In genomic region chr5:93265164-93265800, GRCm38 (mm10) we compare ENCODE assay signal across 10 mouse cellular contexts. TPM values are rescaled to one million over a fixed set of nuclear protein-coding genes. Genes with fewer than 3 reads are reported as not detected.
DNase-seq lines count a peak whose midpoint lies in the region; ATAC-seq and TF ChIP-seq lines count a peak whose summit lies in the region.
"Had no signal": no experiment of that assay in that cellular context is flagged by ENCODE, and none has a peak within 500 bp of the region (broad histone marks: within the 10 kb centered on the region; RNA-seq: fewer than 3 reads in every experiment).

No protein-coding gene starts in this region.

- no peaks in the 10 kb centered on the region; the same call in 1 of the 2 replicates for H3K4me1 ChIP-seq in heart, adult 2 months (ENCODE audit: control insufficient read depth, insufficient read depth, low read length)
- peaks cover 28% of the 10 kb centered on the region for H3K4me1 ChIP-seq in heart, embryonic 12.5 days (replicated peaks)
- peaks cover 23% of the 10 kb centered on the region for H3K4me1 ChIP-seq in heart, embryonic 15.5 days (replicated peaks)
- H3K4me1 ChIP-seq in lung, postnatal 0 days (ENCODE audit: insufficient read depth, low read depth, low read length): 0 out of 2 replicates have a peak, but pooled peaks cover 3% of the 10 kb centered on the region
- H3K4me1 ChIP-seq in hindbrain, embryonic 10.5 days (replicated peaks): peaks cover 22% of the 10 kb centered on the region

- no peak overlapping the region for H3K9ac ChIP-seq in heart, adult 2 months (ENCODE audit: low read depth, low read length)
- H3K9ac ChIP-seq in heart, embryonic 12.5 days: no peak overlapping the region
- H3K9ac ChIP-seq in heart, embryonic 15.5 days: no peak overlapping the region
- H3K9ac ChIP-seq in lung, postnatal 0 days (replicated peaks; ENCODE audit: low read depth): no peak overlapping the region
- H3K9ac ChIP-seq: hindbrain, embryonic 15.5 days had no signal

- H3K27me3 ChIP-seq in heart, adult 2 months (ENCODE audit: control insufficient read depth, insufficient read depth, low read length): no peaks in the 10 kb centered on the region
- no peaks in the 10 kb centered on the region for H3K27me3 ChIP-seq in heart, embryonic 12.5 days (replicated peaks)
- H3K27me3 ChIP-seq in heart, embryonic 15.5 days: no peaks in the 10 kb centered on the region
- H3K27me3 ChIP-seq in lung, postnatal 0 days (replicated peaks; ENCODE audit: insufficient read depth, low read length): no peaks in the 10 kb centered on the region
- H3K27me3 ChIP-seq in hindbrain, embryonic 10.5 days (ENCODE audit: insufficient read depth, poor library complexity, severe bottlenecking): no peaks in the 10 kb centered on the region
- H3K27me3 ChIP-seq: hindbrain, embryonic 15.5 days had no signal

- DNase-seq in heart, adult 2 months: peak in 1 of 2 experiments; percentile 20
- peak; percentile 36 for DNase-seq in 416B (ENCODE audit: low read depth)
- DNase-seq in lung, postnatal 0 days (ENCODE audit: low spot score): no peak
- no peak for DNase-seq in hindbrain, embryonic 10.5 days (ENCODE audit: low spot score)
- no peak for DNase-seq in urinary bladder, postnatal 36 days (ENCODE audit: low spot score in 2 of 2)

- TF ChIP-seq POLR2A in heart, adult 2 months (IDR thresholded peaks at IDR 0.05; ENCODE audit: insufficient read depth, low read depth, low read length): no peak

- H3K9me3 ChIP-seq in heart, embryonic 12.5 days (replicated peaks): no peaks in the 10 kb centered on the region
- H3K9me3 ChIP-seq in heart, embryonic 15.5 days (replicated peaks): no peaks in the 10 kb centered on the region
- H3K9me3 ChIP-seq in lung, postnatal 0 days (ENCODE audit: low read length): no peaks in the 10 kb centered on the region
- no peaks in the 10 kb centered on the region for H3K9me3 ChIP-seq in hindbrain, embryonic 10.5 days
- H3K9me3 ChIP-seq: hindbrain, embryonic 15.5 days had no signal

- H3K4me2 ChIP-seq in heart, embryonic 12.5 days: no peak overlapping the region
- H3K4me2 ChIP-seq in heart, embryonic 15.5 days: no peak overlapping the region
- H3K4me2 ChIP-seq in lung, postnatal 0 days (replicated peaks; ENCODE audit: low read depth, low read length): 0 out of 2 replicates have a peak overlapping the region, but pooled peaks have one; percentile 68
- H3K4me2 ChIP-seq: midbrain, embryonic 11.5 days had no signal

- H3K36me3 ChIP-seq in heart, adult 2 months (ENCODE audit: control insufficient read depth, insufficient read depth, low read length): peaks cover 3% of the 10 kb centered on the region; the same call in 1 of the 2 replicates
- H3K36me3 ChIP-seq in heart, embryonic 12.5 days: no peaks in the 10 kb centered on the region
- no peaks in the 10 kb centered on the region for H3K36me3 ChIP-seq in heart, embryonic 15.5 days
- H3K36me3 ChIP-seq in lung, postnatal 0 days (ENCODE audit: insufficient read depth, low read length): no peaks in the 10 kb centered on the region
- 0 out of 2 replicates have a peak, but pooled peaks cover 6% of the 10 kb centered on the region for H3K36me3 ChIP-seq in hindbrain, embryonic 10.5 days
- H3K36me3 ChIP-seq: hindbrain, embryonic 15.5 days had no signal

- TF ChIP-seq EP300 in heart, adult 2 months (IDR thresholded peaks at IDR 0.05; ENCODE audit: insufficient read depth, low read depth, low read length): no peak
- TF ChIP-seq EP300 in lung, postnatal 0 days (IDR thresholded peaks at IDR 0.05): no peak

- H3K27ac ChIP-seq in heart, adult 2 months: peak overlapping the region; percentile 98
- no peak overlapping the region for H3K27ac ChIP-seq in heart, embryonic 12.5 days (ENCODE audit: poor library complexity, severe bottlenecking)
- peak overlapping the region; percentile 80; the same call in 1 of the 2 replicates for H3K27ac ChIP-seq in heart, embryonic 15.5 days
- H3K27ac ChIP-seq in lung, postnatal 0 days (ENCODE audit: low read length): 0 out of 2 replicates have a peak overlapping the region, but pooled peaks have one; percentile 90
- no peak overlapping the region for H3K27ac ChIP-seq in hindbrain, embryonic 10.5 days

- intact Hi-C loops in heart, adult 2 months (cut with DNase I): loop anchor here (5.0 to 10.0 kb wide), 3 partner anchors 83 to 760 kb away; partner anchors contain the start of genes Scarb2 and Sept11

- no peaks in the 10 kb centered on the region for H3K79me2 ChIP-seq in heart, adult 2 months (replicated peaks; ENCODE audit: control insufficient read depth, insufficient read depth, low read length)

- no peak overlapping the region for H3K4me3 ChIP-seq in heart, adult 2 months
- no peak overlapping the region for H3K4me3 ChIP-seq in heart, embryonic 12.5 days
- H3K4me3 ChIP-seq in heart, embryonic 15.5 days: no peak overlapping the region
- H3K4me3 ChIP-seq in lung, postnatal 0 days (ENCODE audit: low read depth, low read length): no peak overlapping the region
- no peak overlapping the region for H3K4me3 ChIP-seq in hindbrain, embryonic 10.5 days
- H3K4me3 ChIP-seq: hindbrain, embryonic 15.5 days had no signal

- ATAC-seq in heart, embryonic 12.5 days (ENCODE audit: insufficient number of reproducible peaks, low FRiP score): no peak
- no peak for ATAC-seq in heart, embryonic 15.5 days (replicated peaks; ENCODE audit: insufficient number of reproducible peaks, insufficient read depth, low FRiP score, low read depth)
- no peak for ATAC-seq in lung, postnatal 0 days
- no peak for ATAC-seq in frontal cortex, adult (ENCODE audit: low TSS enrichment)

- TF ChIP-seq CTCF in heart, adult 2 months (IDR thresholded peaks at IDR 0.05): no peak
- TF ChIP-seq CTCF in lung, postnatal 0 days (IDR thresholded peaks at IDR 0.05): no peak

- 62% methylated on average over 7 of the region's 7 CpGs for WGBS in heart, adult 2 months
- 72% methylated on average over 7 of the region's 7 CpGs for WGBS in heart, embryonic 12.5 days
- 64% methylated on average over 7 of the region's 7 CpGs for WGBS in heart, embryonic 15.5 days
- WGBS in lung, postnatal 0 days: 66% methylated on average over 7 of the region's 7 CpGs
- 89% methylated on average over 7 of the region's 7 CpGs for WGBS in hindbrain, embryonic 10.5 days

RNA-seq across cellular contexts. Expression of gene Ccng2, which starts 1.8 kb away (rescaled TPM):
- 10 to 100 TPM; 12.3 to 13.5 TPM for total RNA-seq in heart, adult 2 months (2021)
- polyA plus RNA-seq in heart, adult 2 months (2012; rRNA removed): 7.2 and 13.3 TPM in 2 replicates
- polyA plus RNA-seq in heart, embryonic 12.5 days (2016; fragmentation: Nextera tagmentation; extraction: Ambion mirVana): 48.0 and 49.0 TPM in 2 replicates
- 38.0 and 44.7 TPM in 2 replicates for polyA plus RNA-seq in heart, embryonic 15.5 days (2015; fragmentation: Nextera tagmentation; extraction: Ambion mirVana)
- polyA plus RNA-seq in lung, postnatal 0 days (2015; fragmentation: Nextera tagmentation; extraction: Ambion mirVana): 50.2 and 51.2 TPM in 2 replicates
- polyA plus RNA-seq in hindbrain, embryonic 10.5 days (2016; fragmentation: Nextera tagmentation; extraction: Ambion mirVana): 50.9 and 67.0 TPM in 2 replicates

RNA-seq across cellular contexts. Expression of gene 2010109A12Rik, which starts 59.0 kb away (rescaled TPM):
- under 1 TPM; 0.57 to 0.59 TPM for total RNA-seq in heart, adult 2 months (2021)
- not detected in 2 replicates for polyA plus RNA-seq in heart, adult 2 months (2012; rRNA removed)
- polyA plus RNA-seq in heart, embryonic 12.5 days (2016; fragmentation: Nextera tagmentation; extraction: Ambion mirVana): 1.2 and 1.9 TPM in 2 replicates
- 1.3 and 2.5 TPM in 2 replicates for polyA plus RNA-seq in heart, embryonic 15.5 days (2015; fragmentation: Nextera tagmentation; extraction: Ambion mirVana)
- 2.4 and 3.2 TPM in 2 replicates for polyA plus RNA-seq in lung, postnatal 0 days (2015; fragmentation: Nextera tagmentation; extraction: Ambion mirVana)
- 2.3 and 2.6 TPM in 2 replicates for polyA plus RNA-seq in hindbrain, embryonic 10.5 days (2016; fragmentation: Nextera tagmentation; extraction: Ambion mirVana)

RNA-seq across cellular contexts. Expression of gene Ccni, which starts 59.0 kb away (rescaled TPM):
- total RNA-seq in heart, adult 2 months (2021): 100 to 1,000 TPM; 147 to 166 TPM
- polyA plus RNA-seq in heart, adult 2 months (2012; rRNA removed): 56.5 and 119 TPM in 2 replicates
- 118 and 128 TPM in 2 replicates for polyA plus RNA-seq in heart, embryonic 12.5 days (2016; fragmentation: Nextera tagmentation; extraction: Ambion mirVana)
- 90.3 and 93.6 TPM in 2 replicates for polyA plus RNA-seq in heart, embryonic 15.5 days (2015; fragmentation: Nextera tagmentation; extraction: Ambion mirVana)
- 81.3 and 92.2 TPM in 2 replicates for polyA plus RNA-seq in lung, postnatal 0 days (2015; fragmentation: Nextera tagmentation; extraction: Ambion mirVana)
- 115 and 118 TPM in 2 replicates for polyA plus RNA-seq in hindbrain, embryonic 10.5 days (2016; fragmentation: Nextera tagmentation; extraction: Ambion mirVana)

Comparison
In these comparisons a context has a peak if more than half of its experiments do, and no peak if none do; other contexts are left out.
1. H3K27ac ChIP-seq: peak in heart, adult 2 months (single experiment), heart, embryonic 15.5 days (single experiment) and lung, postnatal 0 days (single experiment); none in heart, embryonic 12.5 days (single experiment) and hindbrain, embryonic 10.5 days (single experiment).